Mouse (Mus musculus) E14TG2a.4 (cell line): Measurements from ENCODE around the gene Perp.

Experiments used
- H3K27me3 ChIP-seq: 2 replicates; pipeline ENCODE4 v1.6.1; 2014; ENCODE audit warnings: low read length, control low read depth; ENCODE audit not compliant: insufficient read depth
- H3K36me3 ChIP-seq: 2 replicates; pipeline ENCODE4 v1.6.1; 2014; ENCODE audit warnings: low read length, control low read depth; ENCODE audit not compliant: insufficient read depth
- H3K4me1 ChIP-seq: replicated peaks from 2 replicates; pipeline ENCODE4 v1.6.1; 2014; ENCODE audit warnings: low read depth, low read length, control low read depth
- H3K4me3 ChIP-seq: replicated peaks from 2 replicates; pipeline ENCODE4 v1.5.1; 2014; ENCODE audit warnings: mild to moderate bottlenecking, low read length
- H3K9me3 ChIP-seq: 2 replicates; pipeline ENCODE4 v1.6.1; 2014; ENCODE audit warnings: low read length, control low read depth
- CTCF ChIP-seq: conservative IDR thresholded peaks from 2 replicates; pipeline ENCODE4 v1.5.1; 2014; ENCODE audit warnings: low read length
- NANOG ChIP-seq: IDR thresholded peaks from 2 replicates; pipeline ENCODE4 v1.6.1; 2014; ENCODE audit warnings: borderline replicate concordance, low read length, mixed read lengths
- POU5F1 ChIP-seq: IDR thresholded peaks from 2 replicates; pipeline ENCODE4 v1.6.1; 2014; ENCODE audit warnings: low read length, borderline replicate concordance

Perp gene

DNA sequence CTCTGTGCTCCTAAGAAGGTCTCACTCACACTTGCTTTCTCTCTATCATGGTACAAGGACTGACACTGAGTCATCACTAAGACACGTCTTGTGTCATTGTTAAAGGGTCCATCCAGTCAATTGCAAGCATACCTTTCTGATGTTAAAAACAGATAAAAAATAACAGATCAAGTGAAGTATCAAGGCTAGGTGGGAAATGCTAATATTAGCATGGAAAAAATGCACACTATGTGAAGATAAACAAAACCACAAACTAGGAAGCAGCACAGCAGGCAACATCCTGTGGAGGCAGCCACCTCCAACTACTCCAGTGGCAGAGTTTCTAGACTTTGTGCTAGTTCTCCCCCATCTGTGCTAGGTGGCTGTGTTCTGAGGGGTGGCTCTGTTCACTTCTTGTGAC lies 47.3 kb downstream of the Perp start:
- Histone ChIP-seq H3K9me3 (peaks cover 16% of the 10 kb centered on the region), H3K36me3 (no peaks in the 10 kb centered on the region), H3K4me1 (no peaks in the 10 kb centered on the region), H3K4me3 (no peak overlapping the region), H3K27me3 (peaks cover 7% of the 10 kb centered on the region; the same call in 1 of the 2 replicates)
- TF ChIP-seq NANOG (no peak), CTCF (no peak), POU5F1 (no peak)

DNA sequence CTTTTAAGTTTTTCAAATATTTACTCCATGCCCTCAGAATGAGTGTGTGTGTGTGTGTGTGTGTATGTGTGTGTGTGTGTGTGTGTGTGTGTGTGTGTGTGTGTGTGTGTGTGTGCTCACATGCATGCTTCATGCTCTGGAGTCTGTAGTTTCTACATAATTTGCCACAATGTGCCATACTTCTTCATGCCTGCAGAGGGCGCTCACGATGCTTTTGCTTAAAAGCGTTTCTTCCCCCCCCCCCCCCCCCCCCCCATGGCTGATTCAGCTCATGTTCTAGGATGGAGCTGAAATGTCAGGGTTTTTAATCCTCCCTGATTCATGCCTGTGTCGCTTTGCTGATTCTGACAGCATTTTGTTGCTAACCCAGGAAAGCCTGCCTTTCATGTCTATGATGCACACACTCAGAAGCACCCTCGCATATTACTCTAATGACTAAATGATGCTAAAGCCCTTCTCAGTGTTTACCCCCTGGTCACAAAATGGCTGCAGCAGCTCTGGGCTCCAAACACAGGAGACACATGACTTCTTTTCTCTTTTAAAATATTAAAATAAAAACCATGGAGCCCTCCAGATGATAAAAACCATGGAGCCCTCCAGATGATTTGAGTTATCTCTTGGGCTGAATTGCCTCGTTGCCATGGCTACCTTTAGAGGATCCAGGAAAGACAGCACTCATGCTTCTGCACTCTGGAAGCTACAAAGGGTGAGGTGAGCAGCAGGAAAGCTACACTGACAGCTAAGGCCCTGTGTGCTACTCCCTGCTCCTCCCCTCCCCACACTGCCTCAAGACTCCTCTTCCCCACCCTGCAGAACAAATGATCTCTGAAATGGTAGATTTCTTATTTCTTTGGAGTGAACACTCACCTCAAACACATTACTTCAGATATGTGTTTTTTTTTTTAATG lies 49.7 kb downstream of the Perp start:
- Histone ChIP-seq H3K9me3 (no peaks in the 10 kb centered on the region), H3K36me3 (no peaks in the 10 kb centered on the region), H3K4me1 (no peaks in the 10 kb centered on the region), H3K4me3 (no peak overlapping the region), H3K27me3 (peaks cover 7% of the 10 kb centered on the region)
- no peak for TF ChIP-seq NANOG
- no peak for TF ChIP-seq POU5F1
- peak; percentile 18; the same call in 1 of the 2 replicates for TF ChIP-seq CTCF

- Histone ChIP-seq H3K27me3 (no peaks in the 10 kb centered on the region), H3K4me3 (no peak overlapping the region), H3K9me3 (no peaks in the 10 kb centered on the region), H3K36me3 (no peaks in the 10 kb centered on the region), H3K4me1 (peaks cover 12% of the 10 kb centered on the region)
- TF ChIP-seq POU5F1, result no peak
- TF ChIP-seq NANOG, result no peak
- peak; percentile 90 for TF ChIP-seq CTCF
Measured at GRCm38 (mm10) chr10:18904108-18904507, 59.3 kb downstream of the Perp start.
